Mouse (Mus musculus) frontal cortex, postnatal 25 days (tissue): Measurements from ENCODE around the gene Gm38100.

Experiments used
- DNase-seq, 2 experiments: peaks; one replicate each; pipeline ENCODE4 v3.0.0; 2022; ENCODE audit warnings: low spot score in 2 of 2

The Gm38100 gene

GRCm38 (mm10) chr1:175967004-175967745, 47.0 kb downstream of the Gm38100 start:
- DNase-seq = no peak

GRCm38 (mm10) chr1:175970710-175971109, 50.6 kb downstream of the Gm38100 start:
- no peak for DNase-seq
